Mouse (Mus musculus) layer of hippocampus, adult 18-20 months (tissue): ENCODE measurements around the gene 4930556J24Rik. TPM values are rescaled to one million over a fixed set of nuclear protein-coding genes. Genes with fewer than 3 reads are reported as not detected.
"Not testable (repeated sequence)": the region's sequence is repeated elsewhere in the genome, so short reads cannot be mapped to it uniquely, and the experiment has no call there.

Experiments
- DNase-seq, 2 experiments: peaks; one replicate each; pipeline ENCODE4 v3.0.0; 2022; ENCODE audit warnings: low spot score in 2 of 2
- long read RNA-seq: library from polyadenylated mRNA; stranded (forward); transcript quantifications from one replicate; pipeline ENCODE4 v2.0.0, GENCODE M21; 2021
- total RNA-seq, 2 experiments: library from RNA; stranded (reverse); gene quantifications; 2 replicates each; pipeline ENCODE4 v1.2.3; 2021

Gene 4930556J24Rik
- under 1 TPM in 1 of 2 experiments, not detected in 1; 0.28 TPM for total RNA-seq
- long read RNA-seq = 0 reads

DNA sequence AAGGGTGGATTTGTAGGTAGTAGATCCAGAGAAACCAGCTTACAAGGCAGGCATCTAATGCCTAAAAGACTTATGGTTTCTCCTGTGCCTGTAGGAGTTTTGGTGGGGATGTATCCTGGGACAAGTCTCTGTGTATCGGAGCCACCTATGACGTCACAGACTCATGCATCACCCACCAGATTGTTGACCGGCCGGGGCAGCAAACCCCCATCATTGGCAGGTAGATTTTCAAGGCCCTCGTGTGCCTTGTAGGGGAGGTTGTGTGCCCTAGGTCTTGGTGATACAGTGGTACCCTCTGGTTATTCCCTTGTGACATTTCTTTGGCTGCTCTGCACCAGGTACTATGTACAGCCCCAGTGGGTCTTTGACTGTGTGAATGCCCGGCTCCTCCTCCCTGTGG, at the start of gene 4930556J24Rik:
Gene 4930556J24Rik (minus strand): TSS at position 101 of the 400 bp plus-strand sequence.
- DNase-seq = no peak

DNA sequence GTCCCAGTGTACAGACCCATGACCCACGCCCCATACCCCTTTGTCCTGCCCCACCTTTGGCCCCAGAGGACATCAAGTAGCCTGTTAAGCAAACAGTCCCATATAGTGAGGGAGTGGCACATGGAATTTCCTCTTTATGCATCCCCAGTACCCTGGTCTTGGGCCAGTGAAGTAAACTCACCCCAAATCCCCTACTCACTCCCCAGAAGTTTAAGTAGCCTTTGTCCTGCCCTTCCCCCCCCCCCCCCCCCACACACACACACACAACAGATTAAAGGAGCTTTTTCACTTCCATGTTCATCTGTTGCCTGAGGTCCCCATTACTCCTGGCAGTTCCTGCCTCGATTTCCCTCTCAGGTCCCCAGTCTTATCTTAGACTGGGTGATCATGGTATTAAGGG, 46.7 kb upstream of the 4930556J24Rik start:
- DNase-seq = no peak

DNA sequence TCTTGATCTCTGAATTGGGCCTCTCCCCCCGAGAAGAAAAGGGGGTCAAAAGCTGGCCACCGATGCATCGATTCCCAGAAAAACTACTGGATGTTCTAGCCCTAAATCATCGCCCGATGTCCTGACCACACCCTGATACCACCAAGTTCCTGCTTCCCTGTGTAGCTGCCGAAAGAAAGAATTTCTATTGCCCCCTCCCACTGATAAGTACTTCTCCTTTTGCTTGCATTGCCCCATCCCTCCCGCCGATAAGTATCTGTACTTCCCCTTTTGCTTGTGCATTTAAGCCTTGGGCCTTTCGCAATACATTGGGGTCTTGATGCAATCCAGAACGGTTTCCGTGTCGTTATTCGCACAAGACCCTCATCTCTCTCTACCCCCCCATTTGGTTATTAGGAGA, 45.5 kb upstream of the 4930556J24Rik start:
- not testable (repeated sequence) for DNase-seq

DNA sequence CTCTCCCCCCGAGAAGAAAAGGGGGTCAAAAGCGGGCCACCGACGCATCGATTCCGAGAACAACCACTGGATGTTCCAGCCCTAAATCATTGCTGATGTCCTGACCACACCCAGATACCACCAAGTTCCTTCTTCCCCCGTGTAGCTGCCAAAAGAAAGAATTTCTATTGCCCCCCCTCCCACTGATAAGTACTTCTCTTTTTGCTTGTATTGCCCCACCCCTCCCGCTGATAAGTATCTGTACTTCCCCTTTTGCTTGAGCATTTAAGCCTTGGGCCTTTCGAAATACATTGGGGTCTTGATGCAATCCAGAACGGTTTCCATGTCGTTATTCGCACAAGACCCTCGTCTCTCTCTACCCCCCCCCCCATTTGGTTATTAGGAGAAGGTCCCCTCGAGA, 39.2 kb upstream of the 4930556J24Rik start:
- DNase-seq = not testable (repeated sequence)

DNA sequence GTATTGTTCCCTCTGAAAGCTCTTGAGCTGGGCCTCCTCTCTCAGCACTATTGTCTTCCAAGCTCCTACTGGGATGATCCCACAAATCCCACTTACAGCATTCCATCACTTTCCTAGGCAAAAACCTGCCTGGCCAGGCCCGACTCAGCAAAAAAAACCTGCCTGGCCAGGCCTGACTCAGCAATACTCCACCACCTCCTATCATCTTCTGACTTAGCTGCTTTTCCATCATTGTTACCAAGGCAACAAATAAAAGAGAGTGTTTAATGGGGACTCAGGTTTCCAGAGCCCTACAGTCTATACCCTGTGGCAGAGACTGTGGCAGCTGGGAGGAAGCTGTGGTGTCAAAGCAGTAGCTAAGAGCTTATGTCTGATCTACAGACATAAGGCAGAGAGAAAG, 36.0 kb upstream of the 4930556J24Rik start:
- DNase-seq = no peak

DNA sequence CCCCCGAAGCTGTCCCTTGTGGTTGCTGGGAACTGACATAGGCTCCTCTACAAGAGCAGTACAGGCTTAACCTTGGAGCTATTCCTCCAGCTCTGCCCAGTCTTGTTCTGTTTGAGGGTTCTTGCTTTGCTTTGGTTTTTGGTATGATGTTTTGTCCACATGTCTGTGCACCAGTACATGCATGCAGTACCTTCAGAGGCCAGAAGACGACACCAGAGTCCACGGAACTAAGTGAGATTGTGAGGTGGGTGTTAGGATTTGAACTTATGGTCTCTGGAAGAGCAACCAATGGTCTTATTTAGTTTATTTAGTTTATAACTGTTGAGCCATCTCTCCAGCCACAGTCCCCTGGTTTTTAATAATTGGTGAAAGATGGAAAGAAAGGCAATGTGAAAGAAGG, 29.9 kb upstream of the 4930556J24Rik start:
- no peak for DNase-seq

DNA sequence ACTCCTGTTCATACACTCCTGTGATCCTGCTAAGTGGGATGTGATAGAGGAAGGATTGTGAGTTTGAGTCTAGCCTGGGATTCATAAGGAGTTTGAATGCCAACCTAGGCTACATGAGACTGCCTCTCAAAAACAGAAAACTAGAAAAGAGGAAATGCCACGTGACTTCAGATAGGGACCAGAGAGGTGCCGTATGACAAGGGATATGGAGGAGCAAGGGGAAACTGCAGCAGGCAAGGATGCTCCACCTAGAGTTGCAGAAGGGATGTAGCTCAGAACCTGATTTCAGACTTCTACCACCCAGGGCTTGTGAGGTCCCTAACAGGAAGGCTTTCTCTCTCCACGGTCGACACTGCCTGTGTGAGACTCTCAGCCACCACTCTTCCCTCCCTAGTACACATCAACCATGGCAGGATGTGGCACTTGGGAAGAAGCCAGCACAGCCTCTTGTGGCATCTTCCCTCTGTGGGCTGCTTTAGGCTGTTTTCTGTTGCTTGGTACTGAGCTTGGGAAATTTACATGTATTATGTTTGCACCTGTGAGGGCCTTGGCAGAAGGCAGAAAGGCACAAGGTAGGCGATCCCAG, 28.7 kb upstream of the 4930556J24Rik start:
- DNase-seq = peak in 1 of 2 experiments; percentile 34

DNA sequence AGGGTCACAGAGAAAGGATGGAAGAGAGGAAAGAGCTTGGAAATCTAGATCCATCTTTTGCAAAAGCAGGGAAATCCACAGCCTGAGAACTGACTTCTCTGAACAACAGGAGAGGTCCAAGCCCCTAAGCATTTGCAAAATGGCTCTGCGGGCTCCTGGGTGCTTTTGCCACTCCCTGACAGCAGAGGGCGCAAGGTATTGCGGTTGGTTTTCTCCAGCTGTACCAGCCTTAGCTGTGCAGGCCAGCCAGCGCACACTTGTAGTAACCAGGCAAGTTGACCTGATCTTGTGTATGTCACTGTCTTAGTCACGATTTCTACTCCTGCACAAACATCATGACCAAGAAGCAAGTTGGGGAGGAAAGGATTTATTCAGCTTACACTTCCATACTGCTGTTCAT, 25.0 kb upstream of the 4930556J24Rik start:
- DNase-seq = peak in 1 of 2 experiments; percentile 80

DNA sequence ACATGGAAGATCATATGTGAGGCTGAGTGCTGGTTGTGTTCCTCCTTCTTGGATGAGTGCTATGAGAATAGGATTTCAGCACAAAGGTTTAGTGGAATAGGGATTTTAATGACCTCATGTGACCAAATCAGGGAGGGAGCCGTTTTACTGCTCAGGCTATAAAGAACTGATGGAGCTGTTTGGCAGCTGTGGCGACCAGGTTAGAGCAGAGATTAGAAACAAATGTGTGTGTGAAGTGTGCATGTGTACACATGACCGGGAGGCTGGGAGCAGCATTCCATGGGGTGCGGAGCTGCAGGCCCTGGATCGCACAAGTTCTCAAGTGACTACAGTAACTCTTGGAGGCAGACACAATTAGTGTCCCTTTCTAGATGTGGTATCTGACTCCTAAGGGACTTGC, 23.0 kb upstream of the 4930556J24Rik start:
- DNase-seq = no peak

DNA sequence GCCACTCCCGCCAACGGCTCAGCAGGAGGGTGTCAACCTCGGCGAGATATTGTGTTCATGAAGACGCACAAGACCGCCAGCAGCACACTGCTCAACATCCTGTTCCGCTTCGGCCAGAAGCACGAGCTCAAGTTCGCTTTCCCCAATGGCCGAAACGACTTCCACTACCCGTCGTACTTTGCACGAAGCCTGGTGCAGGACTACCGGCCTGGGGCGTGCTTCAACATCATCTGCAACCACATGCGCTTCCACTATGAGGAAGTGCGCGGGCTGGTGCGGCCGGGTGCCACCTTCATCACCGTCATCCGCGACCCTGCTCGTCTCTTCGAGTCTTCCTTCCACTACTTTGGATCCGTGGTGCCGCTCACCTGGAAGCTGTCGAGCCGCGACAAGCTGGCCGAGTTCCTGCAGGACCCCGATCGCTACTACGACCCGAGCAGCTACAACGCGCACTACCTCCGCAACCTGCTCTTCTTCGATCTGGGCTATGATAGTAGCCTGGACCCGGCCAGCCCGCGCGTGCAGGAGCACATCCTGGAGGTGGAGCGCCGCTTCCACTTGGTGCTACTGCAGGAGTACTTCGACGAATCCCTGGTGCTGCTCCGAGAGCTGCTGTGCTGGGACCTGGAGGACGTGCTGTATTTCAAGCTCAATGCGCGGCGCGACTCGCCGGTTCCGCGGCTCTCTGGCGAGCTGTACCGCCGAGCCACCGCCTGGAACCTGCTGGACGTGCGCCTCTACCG, 21.6 kb upstream of the 4930556J24Rik start:
- DNase-seq = no peak

DNA sequence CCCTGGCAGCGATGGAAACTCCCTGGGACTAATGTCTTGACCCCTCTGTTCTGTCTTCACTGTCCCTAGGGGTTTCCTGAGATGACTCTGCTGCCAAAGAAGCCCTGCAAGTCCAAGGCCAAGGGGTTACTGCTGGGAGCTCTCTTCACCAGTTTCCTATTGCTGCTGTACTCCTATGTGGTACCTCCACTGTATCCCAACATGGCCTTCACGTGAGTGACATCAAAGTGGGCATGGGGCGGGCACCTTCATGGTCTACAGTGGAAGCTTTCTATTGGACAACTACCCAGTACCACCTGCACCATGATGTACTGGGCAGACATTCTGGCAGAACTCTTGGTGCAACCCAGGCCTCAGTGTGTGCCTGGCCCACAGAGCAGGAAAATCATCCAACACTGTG, 20.3 kb upstream of the 4930556J24Rik start:
- DNase-seq = no peak

DNA sequence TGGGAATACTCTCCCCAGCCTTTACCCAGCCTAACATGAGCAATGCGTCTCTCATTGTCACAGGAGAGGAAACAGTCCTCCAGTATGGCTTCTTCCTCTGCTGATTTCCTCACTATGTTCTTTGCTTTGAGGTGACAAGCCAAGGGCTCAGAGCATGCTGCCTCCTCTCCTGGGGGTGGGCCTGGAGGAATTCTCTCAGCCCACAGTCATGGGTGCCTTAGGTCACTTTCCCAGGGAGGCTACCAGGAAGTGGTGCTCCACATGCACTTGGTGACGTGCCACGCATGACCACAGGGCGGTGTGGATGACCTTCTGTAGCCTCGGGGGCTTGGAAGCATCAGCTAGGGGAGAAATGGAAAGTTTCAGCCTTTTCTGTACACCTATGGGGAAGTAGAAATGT, 18.9 kb upstream of the 4930556J24Rik start:
- DNase-seq = no peak

DNA sequence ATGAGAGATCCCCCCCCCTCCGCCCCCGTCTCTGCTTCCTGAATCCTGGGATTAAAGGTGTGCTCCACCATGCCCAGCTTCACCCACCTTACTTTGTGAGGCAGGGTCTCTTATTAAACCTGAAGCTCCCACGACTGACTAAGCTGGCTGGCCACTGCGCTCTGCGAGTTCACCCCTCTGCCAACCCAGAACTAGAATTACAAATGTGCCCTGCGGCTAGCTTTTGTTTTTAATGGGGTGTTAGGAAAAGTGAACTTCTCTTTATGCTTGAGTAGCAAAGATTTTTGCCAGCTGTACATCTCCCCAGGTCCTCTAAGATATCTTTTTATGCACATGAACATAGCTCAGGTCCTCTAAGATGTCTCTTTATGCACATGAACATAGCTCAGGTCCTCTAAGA, 17.3 kb upstream of the 4930556J24Rik start:
- DNase-seq = no peak

DNA sequence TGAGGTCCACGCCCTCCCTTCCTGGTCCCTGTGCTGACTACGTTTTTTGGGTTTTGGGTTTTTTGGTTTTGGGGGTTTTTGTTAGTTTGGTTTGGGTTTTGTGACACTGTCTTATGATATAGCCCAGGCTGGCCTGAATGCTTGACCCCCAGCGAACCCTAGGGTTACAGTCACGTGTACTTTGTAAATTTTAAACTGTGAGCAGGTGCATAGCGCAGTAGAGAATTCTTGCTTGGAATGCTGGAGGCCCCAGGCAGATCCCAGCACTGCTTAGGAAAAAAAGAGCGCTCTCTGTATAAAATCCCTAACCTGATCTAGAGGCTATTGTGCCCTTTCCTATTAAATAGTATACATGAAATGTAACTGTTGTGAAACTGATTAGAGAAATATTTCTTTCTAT, 16.6 kb upstream of the 4930556J24Rik start:
- DNase-seq = no peak

DNA sequence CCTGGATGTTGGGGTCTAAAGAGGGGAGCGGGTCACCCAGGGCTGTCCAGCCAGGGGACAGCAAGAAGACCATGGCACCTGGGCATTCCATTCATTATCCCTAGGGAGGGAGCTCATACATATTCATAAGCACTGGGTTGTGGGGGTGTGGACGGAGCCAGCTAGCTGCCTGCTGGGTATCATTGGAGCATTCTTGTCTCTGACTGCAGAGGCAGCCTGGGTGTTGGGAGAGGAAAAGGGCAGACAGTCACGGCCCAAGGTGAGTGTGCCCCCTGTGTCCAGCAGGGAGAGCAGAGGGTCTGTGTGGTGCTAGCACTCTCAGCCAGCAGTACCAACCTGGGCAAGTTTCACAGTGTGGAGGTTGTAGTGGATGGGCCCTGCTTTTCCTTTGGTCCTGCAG, 13.2 kb upstream of the 4930556J24Rik start:
- no peak for DNase-seq

DNA sequence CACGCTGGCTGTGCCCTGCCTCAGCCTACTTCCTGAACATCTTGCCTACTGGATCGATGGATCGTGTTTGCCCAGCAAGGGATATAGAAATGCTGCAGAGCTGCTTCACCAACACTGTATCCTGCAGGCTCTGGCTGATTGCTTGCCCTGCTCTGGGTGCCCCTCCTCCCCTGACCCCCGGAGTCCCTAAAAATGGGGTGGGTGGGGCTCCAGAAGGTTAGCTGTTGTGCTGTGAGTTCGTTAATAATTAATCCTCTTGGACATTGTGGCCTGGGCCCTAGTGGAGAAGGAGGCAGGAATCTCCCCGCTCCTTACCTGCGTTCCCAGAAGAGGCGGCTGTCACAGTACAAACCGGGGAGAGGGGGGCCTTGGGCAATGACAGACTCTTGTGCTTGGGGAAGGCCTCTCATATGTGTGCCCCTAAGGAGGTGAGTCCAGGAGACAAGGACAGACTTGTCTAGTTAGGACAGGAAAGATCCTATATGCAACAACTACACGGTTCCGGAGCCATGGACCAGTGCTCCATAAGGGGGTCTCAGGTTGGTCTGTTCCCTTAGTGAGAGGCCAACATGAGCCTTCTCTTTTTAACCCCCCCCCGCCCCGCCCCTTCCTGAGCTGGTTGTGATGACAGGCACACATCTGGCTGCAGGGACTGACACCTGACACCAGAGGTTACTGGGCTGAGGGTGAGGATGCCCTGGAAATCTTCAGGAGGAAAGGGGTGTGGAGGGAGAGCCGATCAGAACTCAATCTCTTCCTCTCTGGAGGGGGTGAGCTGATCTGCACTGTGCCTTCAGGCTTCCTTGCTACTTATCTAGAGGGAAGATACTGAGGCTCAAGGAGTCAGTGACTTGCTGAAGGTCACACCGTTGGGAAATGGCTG, 7.5 kb upstream of the 4930556J24Rik start:
- no peak for DNase-seq

DNA sequence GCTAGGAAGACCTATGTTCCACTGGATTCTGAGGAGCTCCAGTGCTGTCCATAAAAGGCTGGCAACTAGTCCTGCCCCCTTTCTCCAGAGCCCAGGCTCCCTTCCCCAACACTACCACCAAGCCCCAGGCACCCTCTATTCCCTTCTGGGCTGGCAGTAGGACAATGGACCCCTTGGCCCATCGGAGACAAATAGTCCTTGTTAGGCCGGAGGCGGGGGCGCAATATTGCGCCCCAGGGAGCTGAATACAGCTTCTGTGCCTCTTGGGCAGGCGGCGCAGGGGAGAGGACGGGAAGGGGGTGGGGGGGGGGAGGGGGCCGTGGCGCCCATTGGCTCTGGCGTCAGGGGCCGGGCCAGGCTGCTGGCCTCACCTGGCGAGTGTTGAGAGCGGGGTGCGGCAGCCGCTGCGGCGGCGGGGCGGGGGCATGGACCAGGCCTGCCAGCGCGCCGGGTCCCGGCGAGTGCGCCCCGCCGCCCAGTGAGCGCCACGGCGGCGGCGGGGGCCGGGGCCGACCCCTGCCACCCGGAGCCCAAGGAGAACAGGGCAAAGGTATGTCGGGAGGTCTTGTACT, 6.8 kb upstream of the 4930556J24Rik start, which contains the start of gene Gal3st1:
Gene Gal3st1 (plus strand): TSS at position 346 of the 572 bp plus-strand sequence.
- peak in 1 of 2 experiments; percentile 50 for DNase-seq

DNA sequence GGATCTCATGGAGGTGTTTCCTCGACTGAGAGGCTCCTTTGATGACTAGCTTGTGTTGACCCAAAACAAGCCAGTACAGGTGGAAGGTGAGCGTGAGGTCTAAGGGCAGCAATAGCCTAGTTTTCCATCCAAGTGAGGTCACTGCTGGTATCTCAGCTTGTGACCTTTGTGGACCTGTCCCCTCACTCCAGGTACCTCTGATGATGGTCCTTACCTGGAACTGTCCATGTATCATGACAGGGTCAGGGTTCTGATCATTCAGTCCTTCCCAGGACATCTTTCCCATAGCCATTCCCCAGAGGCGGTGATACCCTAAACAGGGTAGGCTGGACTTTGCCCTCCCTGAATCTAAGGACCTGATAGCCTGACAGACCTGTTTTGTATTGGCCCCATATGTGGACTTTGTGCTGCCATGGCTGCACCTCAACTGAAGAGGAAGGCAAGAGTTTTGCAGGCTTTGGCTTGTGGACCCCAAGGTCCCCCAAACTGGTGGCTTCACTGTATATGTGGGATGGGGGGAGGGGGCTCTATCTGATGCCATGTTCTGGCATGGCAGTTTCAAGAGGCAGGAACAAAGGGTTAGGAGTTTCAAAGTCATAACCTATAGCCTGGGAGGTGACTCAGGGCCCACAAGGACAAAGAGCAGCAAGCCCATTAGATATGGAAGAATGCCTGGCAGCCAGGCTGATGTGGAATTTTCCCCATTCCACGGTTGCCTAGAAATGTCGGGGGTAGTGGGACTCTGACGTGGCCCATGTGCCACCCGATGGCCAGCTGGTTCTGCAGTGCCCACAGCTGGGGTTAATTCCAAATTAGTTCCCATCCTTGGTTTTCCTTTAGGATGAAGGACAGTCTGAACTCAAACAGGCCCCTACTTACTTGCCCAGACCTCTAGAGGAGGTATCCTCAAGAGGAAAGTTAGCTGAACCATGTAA, 6.0 kb upstream of the 4930556J24Rik start:
- no peak for DNase-seq

DNA sequence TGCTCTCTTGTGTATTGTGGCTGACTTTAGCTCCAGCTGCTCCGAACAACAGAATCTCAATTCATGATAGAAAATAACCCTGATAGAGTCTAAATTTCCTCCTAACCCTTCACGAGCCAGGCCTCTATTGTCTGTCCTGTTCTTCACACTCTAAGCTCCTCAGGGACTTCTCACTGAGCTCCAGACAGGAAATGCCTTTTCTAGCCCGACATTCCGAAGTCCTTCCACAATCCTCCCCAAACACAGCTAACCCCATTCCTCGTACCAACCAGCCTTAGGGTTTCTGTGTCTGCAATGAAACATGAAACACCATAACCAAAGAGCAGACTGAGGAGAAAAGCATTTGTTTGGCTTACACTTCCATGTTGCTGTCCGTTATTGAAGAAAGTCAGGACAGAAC, 5.0 kb upstream of the 4930556J24Rik start:
- DNase-seq = no peak

DNA sequence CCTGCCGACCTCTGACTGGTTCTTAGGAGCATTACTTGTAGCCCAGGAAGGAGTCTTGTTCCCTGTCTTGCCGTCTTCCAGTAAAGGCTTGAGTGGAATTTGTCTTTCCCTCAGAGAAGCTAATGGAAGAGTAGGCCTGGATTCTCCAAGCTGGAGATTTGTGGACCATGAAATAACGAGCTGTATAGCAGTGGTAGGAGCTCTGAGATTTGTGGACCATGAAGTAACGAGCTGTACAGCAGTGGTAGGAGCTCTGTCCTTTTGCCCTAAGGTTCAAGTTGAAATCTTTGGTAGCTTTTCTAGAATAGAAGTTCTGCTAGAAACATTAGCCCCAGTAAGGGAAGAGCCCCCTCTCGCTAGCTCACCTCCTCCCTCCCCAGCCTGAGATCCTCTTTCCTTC, 1.8 kb upstream of the 4930556J24Rik start:
- no peak for DNase-seq
